Mouse (Mus musculus): ENCODE data around the gene Gm49486.
"Not testable (repeated sequence)": the region's sequence is repeated elsewhere in the genome, so short reads cannot be mapped to it uniquely, and the experiment has no call there.

Gm49486 gene

DNA sequence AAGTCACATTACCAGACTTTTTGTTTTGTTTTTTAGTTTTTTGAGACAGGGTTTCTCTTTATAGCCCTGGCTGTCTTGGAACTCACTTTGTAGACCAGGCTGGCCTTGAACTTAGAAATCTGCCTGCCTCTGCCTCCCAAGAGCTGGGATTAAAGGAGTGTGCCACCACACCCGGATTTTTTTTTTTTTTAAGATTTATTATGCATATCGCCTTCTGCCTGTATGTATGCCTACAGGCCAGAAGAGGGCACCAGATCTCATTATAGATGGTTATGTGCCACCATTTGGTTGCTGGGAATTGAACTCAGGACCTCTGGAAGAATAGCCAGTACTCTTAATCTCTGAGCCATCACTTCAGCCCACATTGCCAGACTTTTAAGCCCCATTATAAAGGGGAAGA is 3.4 kb upstream of the Gm49486 start:
- DNase-seq = not testable (repeated sequence)

DNA sequence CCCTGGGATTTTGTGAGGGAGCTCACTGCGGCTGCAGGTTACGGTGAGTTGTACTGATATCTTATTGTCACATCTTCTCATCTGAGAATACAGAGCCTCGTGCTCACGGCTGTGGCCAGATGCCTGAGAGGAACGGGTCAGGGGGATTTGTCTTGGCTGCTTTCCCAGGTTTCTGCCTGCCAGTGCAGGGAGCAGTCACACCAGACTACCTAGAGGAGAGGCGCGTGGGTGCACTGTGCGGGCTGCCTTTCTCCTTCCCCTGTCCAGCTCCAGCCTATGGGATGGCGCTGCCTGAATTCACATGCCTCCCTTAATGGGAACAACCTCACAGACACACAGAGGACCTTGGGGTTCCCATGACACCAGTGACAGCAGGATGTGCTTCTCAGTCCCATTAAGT is 6.1 kb downstream of the Gm49486 start:
- no peak for DNase-seq

DNA sequence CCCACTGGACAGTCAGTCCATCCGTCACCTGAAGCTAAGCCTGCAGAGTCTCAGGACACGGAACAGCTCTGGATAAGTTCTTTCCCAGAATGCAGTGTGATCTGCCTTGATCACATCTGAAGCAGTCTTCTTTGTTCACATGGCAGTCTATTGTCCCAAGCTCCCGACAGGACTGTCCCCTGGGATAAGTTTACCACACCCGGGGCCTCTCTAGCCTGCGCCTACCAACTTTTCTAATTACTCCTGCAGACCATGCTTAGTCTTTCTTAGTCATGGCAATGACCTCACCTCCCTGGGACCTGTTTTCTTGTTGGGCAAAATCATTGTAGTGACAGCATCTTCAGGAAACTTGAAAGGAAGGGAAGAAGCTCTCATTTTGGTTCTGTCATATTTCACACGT is 8.8 kb downstream of the Gm49486 start:
- DNase-seq = no peak

DNA sequence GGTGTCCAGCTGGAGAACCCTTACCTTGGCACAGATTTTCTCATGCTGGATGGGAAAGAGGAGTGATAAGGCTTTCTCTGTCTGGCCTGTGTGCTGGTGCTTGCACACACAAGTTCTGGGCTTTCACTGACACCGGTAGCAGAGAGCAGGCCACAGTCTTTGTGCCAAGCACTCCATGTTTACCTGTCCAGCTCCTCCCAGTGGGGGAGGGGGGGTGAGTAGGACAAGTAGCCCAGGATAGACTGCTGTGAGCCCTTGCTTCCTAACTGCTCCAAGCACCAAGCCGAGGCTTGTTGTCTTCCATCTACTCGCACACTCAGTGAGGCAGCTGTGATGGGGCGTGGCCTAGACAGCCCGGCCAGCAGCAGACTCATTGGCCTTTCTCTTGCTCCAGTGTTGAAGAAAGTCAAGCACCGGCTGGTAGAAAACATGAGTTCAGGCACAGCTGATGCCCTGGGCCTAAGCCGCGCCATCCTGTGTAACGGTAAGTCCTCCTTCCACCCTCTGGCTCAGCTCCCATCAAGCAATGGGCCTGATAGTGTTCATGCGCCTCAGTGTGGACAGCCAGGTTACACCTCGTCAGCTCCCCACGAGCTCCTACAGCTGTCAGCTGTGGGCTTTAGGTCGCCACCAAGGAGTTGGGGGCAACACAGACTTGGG is 13.5 kb downstream of the Gm49486 start:
- no peak for DNase-seq

DNA sequence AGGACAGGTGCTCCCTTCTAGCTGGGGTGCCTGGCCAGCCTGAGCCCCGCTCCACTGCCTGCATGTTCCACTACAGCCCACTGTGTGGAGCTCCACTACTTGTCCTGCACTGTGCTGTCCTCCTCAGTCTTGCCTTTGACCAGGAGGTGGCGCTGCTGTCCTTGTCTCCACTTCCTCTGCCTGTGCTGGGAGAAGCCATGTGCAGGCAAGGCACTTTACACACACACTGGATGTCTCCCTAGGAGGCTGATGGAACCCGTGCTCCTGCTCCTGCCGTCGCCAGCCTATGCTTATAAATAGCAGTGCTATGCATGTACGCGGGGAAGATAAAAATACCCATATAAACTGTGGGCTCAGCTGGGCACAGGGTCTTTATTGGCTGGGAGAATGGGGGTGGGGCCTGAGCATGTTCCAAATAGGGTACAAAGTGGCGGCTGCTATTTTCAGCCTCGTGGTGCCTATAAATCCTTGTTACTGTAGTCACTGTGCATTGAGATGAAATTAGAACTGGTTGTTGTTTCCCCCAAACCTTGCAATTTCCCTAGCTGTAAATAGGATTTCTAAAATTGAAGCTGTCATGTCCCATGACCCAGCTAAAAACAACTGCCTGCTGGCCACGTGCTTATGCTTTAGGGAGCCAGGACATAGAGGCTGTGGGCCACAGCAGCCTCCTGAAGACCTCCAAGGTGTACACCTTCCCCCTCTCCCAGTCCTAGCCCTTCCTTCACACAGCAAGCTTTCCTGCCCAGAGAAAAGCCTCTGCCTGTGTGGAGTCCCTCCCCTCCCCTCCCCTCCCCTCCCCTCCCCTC is 14.2 kb downstream of the Gm49486 start:
- peak; percentile 95 for DNase-seq

DNA sequence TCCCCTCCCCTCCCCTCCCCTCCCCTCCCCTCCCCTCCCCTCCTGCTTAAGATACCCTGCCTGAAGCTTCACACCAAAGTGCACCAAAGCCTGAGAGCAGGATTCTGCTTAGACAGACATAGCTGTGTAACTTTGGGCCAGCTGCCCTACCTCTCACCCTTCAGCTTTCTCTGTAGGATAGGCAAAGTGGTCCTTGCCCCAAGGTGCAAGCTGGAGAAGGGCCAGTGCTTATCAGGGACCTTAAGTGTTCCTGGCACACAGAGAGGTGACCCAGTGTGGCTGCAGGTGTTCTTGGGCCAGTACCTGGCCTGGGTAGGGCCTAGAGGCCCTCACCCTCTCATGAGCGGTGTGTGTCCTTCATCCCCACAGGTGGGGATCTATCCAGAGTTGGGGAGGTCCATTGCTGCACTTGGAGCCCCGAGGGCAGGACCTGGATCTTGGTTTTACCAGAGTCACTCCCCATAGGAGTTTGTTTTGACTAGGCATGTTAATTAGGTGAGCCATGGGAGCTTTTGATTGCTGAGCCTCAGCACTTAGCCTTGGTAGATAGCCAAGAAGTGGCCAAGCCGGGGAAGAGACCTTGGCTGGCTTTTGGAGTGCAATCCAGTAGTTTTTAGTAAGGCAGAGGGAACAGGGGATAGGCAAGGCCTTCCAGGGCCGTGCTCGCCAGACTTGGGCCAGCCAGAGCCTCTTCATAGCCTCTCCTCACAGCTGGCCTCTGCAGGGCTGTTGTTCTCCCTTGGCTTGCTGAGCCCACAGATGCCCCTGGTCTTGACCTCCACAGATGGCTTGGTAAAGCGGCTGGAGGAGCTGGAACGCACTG is 15.1 kb downstream of the Gm49486 start:
- no peak for DNase-seq

DNA sequence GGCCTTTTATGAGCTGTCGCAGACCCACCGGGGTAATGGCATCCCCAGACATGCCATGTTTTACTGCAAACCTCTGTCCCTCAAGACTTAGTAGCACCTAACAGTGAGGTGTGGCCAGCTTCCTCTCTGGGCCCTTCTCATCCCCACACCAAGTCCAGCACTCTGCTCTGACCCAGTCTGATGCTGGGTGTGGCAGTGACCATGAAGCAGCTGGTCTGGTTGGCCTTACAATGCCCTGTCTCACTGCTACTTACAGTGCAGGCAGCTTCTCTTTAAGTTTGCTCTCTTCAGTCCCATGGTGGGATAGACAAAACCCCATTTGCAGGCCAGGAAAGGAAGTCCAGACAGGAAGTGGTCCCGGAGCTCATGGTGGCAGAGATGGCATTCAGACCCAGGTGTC is 16.1 kb downstream of the Gm49486 start:
- DNase-seq = no peak

DNA sequence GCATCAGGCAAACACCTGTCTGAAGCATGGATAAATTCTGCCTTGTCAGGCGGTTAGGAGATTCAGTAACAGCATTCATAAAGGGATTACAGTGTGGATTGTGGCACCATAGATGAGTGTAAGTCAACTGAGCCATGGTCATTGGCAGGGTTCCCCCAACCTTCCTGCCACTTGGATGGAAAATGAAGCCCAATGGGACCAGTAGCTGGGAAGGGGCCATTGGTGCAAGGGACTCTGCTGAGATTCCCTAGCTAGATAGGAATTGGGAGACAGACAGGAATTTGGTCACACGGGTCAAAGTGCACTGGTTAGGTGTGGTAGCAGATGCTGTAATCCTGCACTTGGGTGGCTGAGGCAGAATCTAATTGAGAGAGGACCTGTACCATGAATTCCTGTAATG is 21.0 kb downstream of the Gm49486 start:
- no peak for DNase-seq

DNA sequence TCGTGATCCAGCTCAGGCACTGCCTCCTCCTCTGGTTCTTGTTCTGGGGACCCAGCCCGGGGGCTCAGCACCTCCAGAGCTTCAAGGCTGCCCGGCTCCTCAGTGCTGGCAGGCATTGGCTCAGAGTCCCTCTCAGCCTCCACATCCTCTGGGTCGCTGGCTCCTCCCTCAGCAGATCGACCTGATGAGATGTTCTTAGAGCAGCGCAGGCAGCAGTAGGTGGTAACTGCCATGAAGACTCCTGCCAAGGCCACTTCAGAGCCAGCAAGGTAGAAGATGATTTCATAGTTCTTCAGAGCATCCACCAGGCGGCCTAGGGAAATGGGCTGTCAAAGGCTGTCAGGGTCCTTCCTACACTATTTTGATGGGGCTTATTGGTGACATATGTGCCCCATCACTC is 22.0 kb downstream of the Gm49486 start:
- DNase-seq = no peak

DNA sequence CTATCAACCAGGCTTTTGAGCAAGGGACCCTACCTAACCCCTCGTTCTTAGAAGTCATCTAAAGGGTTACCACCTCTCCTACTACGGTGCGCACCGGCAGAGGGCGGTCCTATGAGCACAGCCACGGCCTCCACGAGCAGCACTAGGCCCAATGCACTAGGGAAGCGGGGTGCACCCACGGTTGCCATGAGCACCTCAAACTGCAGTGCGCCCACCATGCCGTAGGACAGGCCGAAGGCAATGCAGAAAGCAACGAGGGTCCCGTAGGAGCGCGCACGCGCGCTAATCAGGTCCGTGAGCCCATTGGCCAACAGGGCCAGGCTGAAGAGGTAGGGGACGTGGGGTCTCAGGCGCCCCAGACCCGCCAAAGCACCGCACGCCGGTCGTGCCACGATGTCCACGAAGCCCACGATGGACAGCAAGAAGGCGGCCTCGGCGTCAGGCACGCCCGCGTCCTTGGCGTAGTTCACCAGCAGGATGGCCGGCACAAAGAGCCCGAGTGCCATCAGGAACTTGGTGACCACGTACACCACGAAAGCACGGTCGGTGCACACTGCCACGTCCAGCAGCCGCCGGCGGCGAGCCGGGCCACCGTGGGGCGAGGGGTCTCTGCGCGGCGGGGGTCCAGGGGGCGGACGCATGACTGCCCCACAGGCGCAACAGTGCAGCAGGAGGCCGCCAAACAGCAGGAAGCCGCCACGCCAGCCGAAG is 22.7 kb downstream of the Gm49486 start:
- no peak for DNase-seq

DNA sequence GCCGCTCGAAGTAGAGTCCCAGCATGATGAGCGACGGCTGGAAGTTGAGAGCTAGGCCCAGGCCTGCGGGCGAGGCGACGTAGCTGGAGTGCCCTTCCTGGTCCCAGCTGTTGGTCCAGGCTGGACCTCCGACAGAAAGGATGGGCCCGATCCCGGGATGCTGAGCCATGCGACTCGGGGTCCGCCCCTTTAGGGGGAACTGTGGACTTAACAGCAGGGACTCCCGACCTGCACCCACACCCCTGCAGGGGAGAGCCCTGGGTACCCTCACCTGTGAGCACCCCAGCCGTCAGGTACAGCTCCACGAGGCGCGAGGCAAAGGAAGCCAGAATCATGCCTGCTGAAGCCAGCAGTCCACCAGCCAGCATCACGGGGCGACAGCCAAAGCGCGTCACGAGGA is 23.4 kb downstream of the Gm49486 start:
- no peak for DNase-seq

DNA sequence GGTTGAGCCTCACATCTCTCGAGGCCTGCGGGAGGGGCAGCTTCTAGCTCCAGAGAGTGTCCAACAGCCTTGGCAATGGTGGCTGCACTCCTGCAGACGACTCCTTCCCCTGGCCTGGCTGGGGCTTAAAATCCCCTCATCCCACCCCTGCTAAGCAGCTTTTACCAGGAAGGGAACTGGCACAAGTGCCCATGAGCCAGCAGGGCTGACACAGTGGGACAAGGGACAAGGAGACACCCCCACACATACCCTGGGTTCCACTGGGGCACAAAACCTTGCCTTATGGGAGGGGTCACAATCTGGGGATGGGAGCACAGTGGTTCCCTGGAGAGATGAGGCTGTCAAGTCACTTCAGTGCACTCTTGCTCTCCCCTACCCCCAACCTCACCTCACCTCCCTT is 25.5 kb downstream of the Gm49486 start, which contains the start of gene Slc16a8:
Gene Slc16a8 (minus strand): TSS at position 101 of the 400 bp plus-strand sequence.
- DNase-seq = no peak

DNA sequence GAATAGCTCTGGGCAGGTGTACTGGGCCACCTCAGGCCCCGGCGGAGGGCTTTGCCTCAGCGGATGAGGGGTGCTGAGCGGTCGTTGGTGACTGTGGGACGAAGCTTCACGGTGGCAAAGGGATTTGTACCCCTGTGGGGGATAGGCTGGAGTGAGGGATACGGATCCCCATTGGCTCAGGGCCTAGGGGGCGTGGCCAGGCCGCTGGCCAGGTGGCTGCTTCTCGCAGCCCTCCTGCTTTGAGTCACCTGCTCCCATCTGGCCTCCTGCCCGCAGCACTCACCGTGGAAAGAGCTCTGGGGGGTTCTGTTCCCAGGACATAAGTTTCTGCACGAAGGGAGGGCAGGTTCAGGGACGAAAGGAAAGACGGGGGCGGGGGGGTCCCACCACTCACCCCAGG is 29.3 kb downstream of the Gm49486 start:
- DNase-seq = no peak

DNA sequence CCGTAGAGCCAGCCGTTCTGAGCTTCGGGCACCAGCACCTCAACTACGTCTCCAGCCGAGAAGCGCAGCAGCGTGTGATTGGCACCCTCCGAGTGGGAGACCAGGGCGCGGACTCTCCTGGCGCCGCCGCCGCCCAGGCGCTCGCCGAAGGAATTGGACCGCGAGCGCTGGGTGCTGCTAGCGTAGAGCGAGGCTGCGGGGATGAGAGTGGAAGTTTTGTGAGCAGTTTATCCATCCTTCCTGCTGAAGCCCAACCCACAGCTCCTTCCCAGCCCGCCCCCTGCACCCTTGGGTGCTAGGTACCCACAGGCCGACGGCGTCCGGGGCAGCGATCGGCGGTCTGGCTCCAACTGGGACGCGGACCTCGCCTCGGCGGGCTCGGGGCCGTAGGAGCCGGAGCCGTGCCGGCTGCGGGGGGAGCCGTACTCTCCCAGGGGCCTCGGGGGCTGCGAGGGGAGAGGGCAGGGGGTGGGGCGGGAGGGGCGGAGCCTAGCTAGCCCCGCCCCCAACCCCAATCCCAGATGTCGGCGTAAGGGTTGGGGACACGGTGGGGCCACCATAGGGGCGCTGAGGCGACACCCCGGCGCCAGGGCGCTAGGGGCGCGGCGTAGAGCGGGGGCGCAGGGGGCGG is 32.0 kb downstream of the Gm49486 start:
- DNase-seq = peak; percentile 29

DNA sequence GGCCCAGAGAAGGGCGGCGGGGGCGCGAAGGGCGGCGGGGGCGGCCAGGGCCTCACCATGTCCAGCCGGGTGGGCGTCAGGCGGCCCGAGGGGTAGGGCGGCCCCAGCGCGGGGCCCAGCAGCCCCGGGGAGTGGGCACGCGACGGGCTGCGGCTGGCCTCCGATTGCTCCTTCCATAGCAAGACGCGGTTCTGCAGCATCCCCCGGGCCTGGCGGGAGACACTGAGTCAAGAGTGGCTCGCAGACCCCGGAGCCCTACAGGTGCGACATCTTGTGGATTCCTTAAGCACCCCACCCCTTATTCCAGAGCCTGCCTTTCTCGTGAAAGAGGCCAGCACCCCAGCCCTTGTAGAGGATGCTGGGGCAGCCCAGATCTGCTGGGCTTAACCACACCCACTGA is 32.6 kb downstream of the Gm49486 start:
- DNase-seq = peak; percentile 18

DNA sequence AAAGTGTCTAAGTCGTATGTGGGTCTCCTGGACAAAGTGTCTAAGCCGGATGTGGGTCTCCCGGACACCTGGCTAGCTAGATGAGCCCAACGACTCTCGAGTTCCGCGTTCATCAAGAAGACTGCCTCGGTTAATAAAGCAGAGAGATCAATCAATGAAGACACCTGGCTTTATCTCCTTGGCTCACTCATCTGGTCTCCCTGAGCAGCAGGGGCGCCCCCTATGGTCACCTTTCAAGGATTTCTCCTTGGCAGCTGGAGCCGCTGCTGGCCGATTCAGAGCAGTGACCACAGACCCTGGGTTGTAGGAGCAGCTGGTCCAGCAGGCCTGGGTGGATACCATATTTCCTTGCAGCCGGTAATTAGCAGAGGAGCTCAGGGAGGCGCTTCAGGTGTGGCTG is 33.2 kb downstream of the Gm49486 start:
- DNase-seq = peak; percentile 26

DNA sequence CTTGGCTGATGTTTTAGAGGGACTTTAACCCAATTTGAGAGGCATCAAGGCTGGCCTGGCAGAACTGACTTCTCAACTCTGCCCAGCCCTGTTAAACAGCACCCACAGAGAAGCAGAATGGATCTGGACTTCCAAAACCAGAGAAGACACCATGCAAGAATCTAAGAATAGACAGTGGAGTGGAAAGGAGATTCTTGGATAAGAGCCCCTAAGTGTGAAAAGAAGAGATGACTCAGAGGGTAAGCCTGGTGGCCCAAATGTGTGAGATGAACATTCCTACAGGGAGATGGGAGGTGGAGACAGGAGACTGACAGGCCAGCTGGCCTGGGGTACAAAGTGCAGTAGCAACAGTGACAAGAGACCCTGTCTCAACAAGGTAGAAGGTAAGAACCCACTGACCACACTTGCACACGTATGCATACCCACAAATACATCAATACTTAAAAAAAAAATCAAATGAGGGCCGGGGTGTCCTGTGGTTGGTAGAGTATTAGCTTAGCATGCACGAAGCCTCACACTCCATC is 33.7 kb downstream of the Gm49486 start:
- DNase-seq = no peak

DNA sequence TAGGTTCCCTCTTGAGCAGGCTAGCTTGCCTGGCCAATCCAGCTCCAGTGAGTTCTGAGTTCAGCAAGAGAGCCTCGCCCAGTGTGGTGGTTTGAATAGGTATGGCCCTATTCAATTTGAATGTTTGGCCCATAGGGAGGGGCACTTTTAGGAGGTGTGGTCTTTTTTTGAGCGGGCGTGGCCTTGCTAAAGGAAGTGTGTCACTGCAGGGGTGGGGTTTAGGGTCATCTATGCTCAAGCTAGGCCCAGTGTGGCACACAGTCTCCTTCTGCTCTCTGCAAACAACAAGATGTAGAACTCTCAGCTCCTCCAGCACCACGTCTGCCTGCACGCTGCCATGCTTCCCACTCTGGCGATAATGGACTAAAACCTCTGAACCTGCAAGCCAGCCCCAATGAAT is 34.5 kb downstream of the Gm49486 start:
- no peak for DNase-seq

DNA sequence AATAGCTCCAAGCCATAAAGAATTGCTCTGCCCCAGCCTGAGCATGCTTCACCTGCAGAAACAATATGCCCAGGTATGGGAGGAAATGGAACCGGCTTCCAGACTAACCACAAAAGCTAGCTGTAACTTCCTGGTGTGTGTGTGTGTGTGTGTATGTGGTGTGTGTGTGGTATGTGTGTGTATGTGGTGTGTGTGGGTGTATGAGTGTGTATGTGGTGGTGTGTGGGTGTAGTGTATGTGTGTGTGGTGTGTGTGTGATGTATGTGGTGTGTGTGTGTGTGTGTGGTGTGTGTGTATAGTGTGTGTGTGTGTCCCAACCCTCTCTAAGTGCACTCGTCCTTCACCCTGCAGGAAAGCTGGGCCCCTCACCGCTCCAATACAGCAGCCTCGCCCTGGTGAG is 36.2 kb downstream of the Gm49486 start:
- DNase-seq = peak; percentile 43

DNA sequence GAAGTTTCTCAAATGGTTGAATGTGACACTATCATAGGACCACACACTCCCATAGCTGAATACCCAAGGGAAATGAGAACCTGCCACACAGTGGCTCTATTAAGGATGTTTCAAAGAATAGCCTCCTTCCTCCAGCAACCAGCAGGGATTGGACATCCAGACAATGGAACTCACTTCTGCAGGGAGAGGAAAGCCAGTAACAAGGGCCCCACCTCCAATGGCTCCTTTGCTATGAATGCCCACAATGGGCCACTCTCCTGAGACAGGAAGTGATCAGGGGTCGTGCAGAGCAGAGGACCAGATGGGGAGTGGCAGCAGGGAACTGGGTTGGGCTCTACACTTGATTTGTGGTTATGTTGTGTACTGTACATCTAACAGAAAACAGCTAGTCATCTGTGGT is 39.3 kb downstream of the Gm49486 start:
- no peak for DNase-seq

DNA sequence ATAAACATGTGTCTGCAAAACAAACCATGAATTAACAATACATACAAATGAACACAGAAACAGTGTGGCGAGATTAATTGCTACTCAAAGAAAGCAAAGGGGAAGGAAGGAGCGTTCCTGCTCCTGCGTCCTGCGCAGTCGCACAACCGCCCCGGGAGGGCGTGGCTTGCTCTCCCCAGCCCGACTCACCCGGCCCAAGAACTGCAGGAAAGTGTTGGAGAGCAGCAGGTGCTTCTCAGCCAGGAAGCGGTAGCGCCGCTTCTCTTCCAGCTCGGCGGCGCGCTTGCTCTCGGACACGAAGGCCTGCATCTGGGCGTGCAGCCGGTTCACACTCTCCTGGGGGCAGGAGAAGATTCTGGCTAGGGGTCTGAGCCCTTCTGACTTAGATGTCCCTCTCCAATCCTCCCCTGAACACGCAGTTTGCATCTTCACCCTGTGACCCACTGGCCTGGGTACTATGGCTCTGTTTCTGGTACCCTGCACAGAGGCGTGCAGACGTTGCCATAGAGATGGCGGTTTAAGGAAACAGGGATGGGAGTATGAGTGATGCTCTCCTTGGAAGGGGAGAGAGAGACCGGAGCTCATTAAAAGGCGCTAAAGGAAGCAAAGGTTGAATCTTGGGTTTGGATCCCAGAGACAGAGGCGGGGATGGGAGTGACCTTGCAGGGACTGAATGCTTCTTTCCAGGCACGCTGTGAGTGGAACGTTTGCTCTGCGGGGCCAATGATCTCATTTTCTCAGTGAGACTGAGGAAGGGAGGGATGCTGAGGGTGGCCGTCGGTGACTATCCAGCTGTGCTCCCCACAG is 41.3 kb downstream of the Gm49486 start:
- peak; percentile 92 for DNase-seq
